19 mouse cellular contexts compared by ENCODE assay signal in genomic region chr9:87369059-87369458, GRCm38 (mm10).
DNase-seq lines count a peak whose midpoint lies in the region; ATAC-seq lines count a peak whose summit lies in the region.
"Had no signal": no experiment of that assay in that cellular context is flagged by ENCODE, and none has a peak within 500 bp of the region (broad histone marks: within the 10 kb centered on the region; RNA-seq: fewer than 3 reads in every experiment).

No protein-coding gene starts in this region.

- H3K27me3 ChIP-seq in limb, embryonic 13.5 days, result peaks cover 17% of the 10 kb centered on the region
- H3K27me3 ChIP-seq: CH12.LX; embryonic facial prominence, embryonic 12.5 days; forebrain, embryonic 15.5 days; heart, embryonic 12.5 days; hindbrain, embryonic 13.5 days had no signal

- no peak overlapping the region for H3K27ac ChIP-seq in limb, embryonic 13.5 days
- H3K27ac ChIP-seq: embryonic facial prominence, embryonic 12.5 days; forebrain, embryonic 15.5 days; hindbrain, embryonic 13.5 days; hindbrain, postnatal 0 days had no signal

- H3K4me2 ChIP-seq in limb, embryonic 13.5 days (replicated peaks), result peak overlapping the region; percentile 27; the same call in 1 of the 2 replicates
- H3K4me2 ChIP-seq: embryonic facial prominence, embryonic 12.5 days; forebrain, embryonic 15.5 days; heart, embryonic 12.5 days; hindbrain, embryonic 13.5 days had no signal

- H3K9me3 ChIP-seq in limb, embryonic 13.5 days, result no peaks in the 10 kb centered on the region
- H3K9me3 ChIP-seq: embryonic facial prominence, embryonic 12.5 days; forebrain, embryonic 15.5 days; heart, embryonic 12.5 days; hindbrain, embryonic 13.5 days had no signal

- H3K4me1 ChIP-seq in limb, embryonic 13.5 days, result peaks cover 42% of the 10 kb centered on the region
- H3K4me1 ChIP-seq: forebrain, embryonic 15.5 days; heart, embryonic 12.5 days; hindbrain, embryonic 13.5 days had no signal

- peak; percentile 8 for DNase-seq in ES-CJ7 (ENCODE audit: low read depth, low spot score)
- peak; percentile 68 for DNase-seq in embryo, embryonic 10 days (ENCODE audit: low spot score)
- DNase-seq in forelimb bud, embryonic 11.5 days (ENCODE audit: low read depth, low spot score), result peak; percentile 82
- DNase-seq in left cerebral cortex, adult 9 months (ENCODE audit: low spot score in 2 of 2), result no peak
- no peak for DNase-seq in testis, postnatal 10 days (ENCODE audit: low spot score)
- DNase-seq in gastrocnemius, postnatal 4 days (ENCODE audit: low spot score in 2 of 2), result no peak
- DNase-seq: adrenal gland, postnatal 10 days; cerebellum, adult 11 months; cerebellum, adult 8-10 months; cerebellum, postnatal 25 days; gastrocnemius, postnatal 10 days; heart, postnatal 36 days had no signal

- H3K36me3 ChIP-seq in limb, embryonic 13.5 days, result no peaks in the 10 kb centered on the region
- H3K36me3 ChIP-seq: embryonic facial prominence, embryonic 12.5 days; forebrain, embryonic 15.5 days; heart, embryonic 12.5 days; hindbrain, embryonic 13.5 days had no signal

- no peak overlapping the region for H3K4me3 ChIP-seq in limb, embryonic 13.5 days
- H3K4me3 ChIP-seq: embryonic facial prominence, embryonic 12.5 days; forebrain, embryonic 15.5 days; heart, embryonic 12.5 days; hindbrain, embryonic 13.5 days had no signal

- no peak overlapping the region for H3K9ac ChIP-seq in limb, embryonic 13.5 days
- H3K9ac ChIP-seq: embryonic facial prominence, embryonic 12.5 days; forebrain, embryonic 15.5 days; heart, embryonic 12.5 days; hindbrain, embryonic 13.5 days had no signal

- 14% methylated on average over 4 of the region's 4 CpGs for WGBS in limb, embryonic 13.5 days

- 0 out of 2 replicates have a peak, but pooled peaks have one; percentile 41 for ATAC-seq in limb, embryonic 13.5 days (ENCODE audit: low FRiP score, low read depth)
- ATAC-seq: forebrain, embryonic 15.5 days; hindbrain, postnatal 0 days had no signal

Comparison
In these comparisons a context has a peak if more than half of its experiments do, and no peak if none do; other contexts are left out.
1. DNase-seq: peak in ES-CJ7 (single experiment), embryo, embryonic 10 days (single experiment) and forelimb bud, embryonic 11.5 days (single experiment); none in left cerebral cortex, adult 9 months (0 of 2), testis, postnatal 10 days (single experiment) and gastrocnemius, postnatal 4 days (0 of 2).